Mouse (Mus musculus): ENCODE data around the gene Rpl27a. TPM values are rescaled to one million over a fixed set of nuclear protein-coding genes. Genes with fewer than 3 reads are reported as not detected.

Rpl27a gene
- polyA plus RNA-seq, 1 experiment: 339 TPM

DNA sequence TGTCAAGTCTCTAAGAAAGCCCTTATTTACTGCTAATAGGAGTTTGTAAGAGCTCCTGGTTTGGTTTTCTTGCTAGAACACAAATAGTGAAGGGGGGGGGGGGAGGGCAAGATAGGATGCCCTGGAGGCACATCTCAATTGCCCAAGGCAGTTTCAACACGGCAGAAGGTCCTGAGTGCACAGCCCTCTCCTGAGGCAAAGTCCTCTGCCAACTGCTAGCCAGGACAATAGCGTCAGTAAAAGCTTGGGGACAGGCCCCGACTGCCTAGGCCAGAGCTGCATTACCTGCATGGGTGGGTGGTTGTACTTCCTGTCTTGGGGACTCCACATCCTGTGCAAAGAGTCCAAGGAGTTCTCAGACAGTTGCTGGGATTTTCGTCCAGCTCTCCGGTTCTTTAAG lies 25.8 kb downstream of the Rpl27a start:
- H3K4me3 ChIP-seq (ENCODE audit: low read depth, low read length): no peak overlapping the region
- WGBS: 77% methylated on average over 5 of the region's 5 CpGs
- H3K27ac ChIP-seq (ENCODE audit: insufficient read depth, low read depth, low read length): 0 out of 2 replicates have a peak overlapping the region, but pooled peaks have one; percentile 38
- TF ChIP-seq POLR2A (IDR thresholded peaks at IDR 0.05; ENCODE audit: low read depth, low read length): no peak
- no peak for TF ChIP-seq CTCF (IDR thresholded peaks at IDR 0.05; ENCODE audit: extremely low read depth, insufficient read length, insufficient replicate concordance, low read depth, low read length)
- H3K27me3 ChIP-seq (ENCODE audit: control insufficient read depth, insufficient read depth, low read length): no peaks in the 10 kb centered on the region
- H3K4me1 ChIP-seq (ENCODE audit: control insufficient read depth, insufficient read depth, insufficient read length, low read length): peaks cover 3% of the 10 kb centered on the region; the same call in 1 of the 2 replicates
- peaks cover 32% of the 10 kb centered on the region for H3K36me3 ChIP-seq (ENCODE audit: control insufficient read depth, insufficient read depth, low read length)

DNA sequence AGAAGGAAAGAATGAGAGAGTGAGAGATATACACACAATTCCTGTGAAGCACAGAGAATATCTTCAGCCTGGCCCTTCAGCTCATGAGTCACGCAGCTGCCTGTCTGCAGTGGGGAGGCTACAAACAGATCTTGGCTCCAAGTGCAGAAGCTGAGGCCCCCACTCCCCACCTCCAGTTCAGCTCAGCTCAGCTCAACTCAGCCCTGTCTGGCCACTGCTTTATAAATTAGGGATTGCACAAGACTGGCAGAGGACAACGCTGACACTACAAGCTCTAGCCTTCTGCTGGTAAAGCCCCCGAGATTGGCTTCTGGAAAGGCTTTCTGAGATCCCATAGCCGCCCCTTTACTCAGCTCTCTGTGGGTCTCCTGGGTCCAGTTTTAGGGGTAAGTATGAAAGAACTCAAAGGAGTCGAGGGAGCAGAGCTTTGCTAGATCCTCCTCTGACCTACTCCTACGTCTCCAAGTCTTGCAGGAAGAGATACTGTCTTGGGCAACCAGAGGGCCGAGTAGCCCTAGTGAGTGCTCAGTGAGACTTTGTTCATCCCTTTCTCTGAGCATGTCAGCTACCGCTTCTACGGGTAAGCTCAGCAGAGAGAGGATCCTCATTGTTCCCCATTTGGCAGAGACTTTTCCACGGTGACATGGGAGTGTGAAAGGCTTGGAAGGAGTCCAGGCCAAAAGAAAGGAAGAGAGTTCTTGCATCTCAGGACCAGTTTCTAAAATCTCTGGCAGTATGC lies 26.5 kb downstream of the Rpl27a start:
- H3K27ac ChIP-seq (ENCODE audit: insufficient read depth, low read depth, low read length): peak overlapping the region; percentile 38; the same call in 1 of the 2 replicates

DNA sequence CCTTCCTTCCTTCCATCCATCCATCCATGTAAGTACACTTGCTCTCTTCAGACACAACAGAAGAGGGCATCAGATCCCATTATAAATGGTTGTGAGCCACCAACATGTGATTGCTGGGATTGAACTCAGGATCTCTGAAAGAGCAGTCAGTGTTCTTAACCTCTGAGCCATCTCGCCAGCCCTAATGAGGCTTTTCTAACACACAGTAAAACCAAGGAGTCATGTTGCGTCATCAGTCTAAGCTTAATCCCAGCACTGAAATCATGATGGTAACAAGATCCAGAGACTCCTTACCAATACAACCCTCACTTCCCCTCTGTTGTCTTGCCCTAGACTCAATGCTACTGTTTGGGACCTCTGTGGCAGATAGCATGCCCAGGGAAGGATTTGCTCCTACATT lies 27.2 kb downstream of the Rpl27a start:
- 94% methylated on average over 2 of the region's 2 CpGs for WGBS
- TF ChIP-seq POLR2A (IDR thresholded peaks at IDR 0.05; ENCODE audit: low read depth, low read length) (no peak), CTCF (IDR thresholded peaks at IDR 0.05; ENCODE audit: extremely low read depth, insufficient read length, insufficient replicate concordance, low read depth, low read length) (no peak)
- no peaks in the 10 kb centered on the region for H3K4me1 ChIP-seq (ENCODE audit: control insufficient read depth, insufficient read depth, insufficient read length, low read length)
- no peak overlapping the region for H3K4me3 ChIP-seq (ENCODE audit: low read depth, low read length)
- H3K27ac ChIP-seq (ENCODE audit: insufficient read depth, low read depth, low read length): peak overlapping the region; percentile 31; the same call in 1 of the 2 replicates
- peaks cover 30% of the 10 kb centered on the region for H3K36me3 ChIP-seq (ENCODE audit: control insufficient read depth, insufficient read depth, low read length)
- H3K27me3 ChIP-seq (ENCODE audit: control insufficient read depth, insufficient read depth, low read length): no peaks in the 10 kb centered on the region

More for the DNA sequence above, 26.5 kb downstream of the Rpl27a start:
- Histone ChIP-seq H3K4me1 (ENCODE audit: control insufficient read depth, insufficient read depth, insufficient read length, low read length) (peaks cover 3% of the 10 kb centered on the region; the same call in 1 of the 2 replicates), H3K4me3 (ENCODE audit: low read depth, low read length) (no peak overlapping the region), H3K27me3 (ENCODE audit: control insufficient read depth, insufficient read depth, low read length) (no peaks in the 10 kb centered on the region), H3K36me3 (ENCODE audit: control insufficient read depth, insufficient read depth, low read length) (peaks cover 29% of the 10 kb centered on the region)
- 73% methylated on average over 10 of the region's 10 CpGs for WGBS
- TF ChIP-seq CTCF (IDR thresholded peaks at IDR 0.05; ENCODE audit: extremely low read depth, insufficient read length, insufficient replicate concordance, low read depth, low read length) (no peak), POLR2A (IDR thresholded peaks at IDR 0.05; ENCODE audit: low read depth, low read length) (no peak)

DNA sequence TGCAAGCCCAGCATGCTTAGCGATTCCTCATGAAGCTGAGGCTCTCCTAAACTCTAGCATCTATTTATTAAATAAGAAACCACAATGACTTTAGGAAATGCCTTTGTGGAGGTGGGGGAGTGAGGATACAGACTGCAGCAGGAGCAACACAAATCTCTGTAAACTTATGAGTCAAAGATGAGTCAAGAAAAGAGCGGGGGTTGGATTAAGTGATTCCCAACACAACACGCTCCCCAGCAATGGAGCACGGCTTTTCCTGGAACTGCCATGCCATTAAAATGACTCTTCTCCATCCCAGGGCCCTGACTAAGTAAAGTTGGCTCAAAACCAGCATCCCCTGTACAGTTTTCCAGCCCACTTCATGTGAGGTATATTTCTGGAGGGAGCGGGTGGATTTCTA lies 27.8 kb downstream of the Rpl27a start:
- TF ChIP-seq CTCF (IDR thresholded peaks at IDR 0.05; ENCODE audit: extremely low read depth, insufficient read length, insufficient replicate concordance, low read depth, low read length) (no peak), POLR2A (IDR thresholded peaks at IDR 0.05; ENCODE audit: low read depth, low read length) (no peak)
- WGBS: 78% methylated on average over 5 of the region's 5 CpGs
- no peak overlapping the region for H3K27ac ChIP-seq (ENCODE audit: insufficient read depth, low read depth, low read length)
- H3K4me1 ChIP-seq (ENCODE audit: control insufficient read depth, insufficient read depth, insufficient read length, low read length): no peaks in the 10 kb centered on the region
- peaks cover 30% of the 10 kb centered on the region for H3K36me3 ChIP-seq (ENCODE audit: control insufficient read depth, insufficient read depth, low read length)
- H3K27me3 ChIP-seq (ENCODE audit: control insufficient read depth, insufficient read depth, low read length): no peaks in the 10 kb centered on the region
- no peak overlapping the region for H3K4me3 ChIP-seq (ENCODE audit: low read depth, low read length)

DNA sequence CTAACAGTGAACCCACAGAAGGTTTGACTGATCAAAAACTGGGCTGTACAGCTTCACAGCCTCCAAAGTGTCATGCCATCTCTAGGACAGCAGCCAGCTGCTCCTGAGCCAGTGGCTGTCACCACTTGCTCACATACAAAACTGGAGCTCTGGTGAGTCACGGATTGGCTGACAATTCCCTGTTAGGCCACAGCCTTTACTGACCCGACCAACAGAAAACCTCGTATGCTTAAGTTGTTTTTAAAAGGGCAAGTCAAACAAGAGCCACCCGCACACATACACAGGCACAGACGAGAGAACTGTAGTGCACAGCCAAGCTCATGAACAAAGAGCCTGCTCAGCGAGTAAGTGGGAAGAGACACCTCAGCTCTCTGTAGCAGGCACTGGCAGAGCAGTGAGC lies 40.6 kb downstream of the Rpl27a start:
- Histone ChIP-seq H3K36me3 (ENCODE audit: control insufficient read depth, insufficient read depth, low read length) (peaks cover 15% of the 10 kb centered on the region; the same call in 1 of the 2 replicates), H3K27me3 (ENCODE audit: control insufficient read depth, insufficient read depth, low read length) (no peaks in the 10 kb centered on the region), H3K4me1 (ENCODE audit: control insufficient read depth, insufficient read depth, insufficient read length, low read length) (peaks cover 10% of the 10 kb centered on the region), H3K27ac (ENCODE audit: insufficient read depth, low read depth, low read length) (no peak overlapping the region), H3K4me3 (ENCODE audit: low read depth, low read length) (no peak overlapping the region)
- 68% methylated on average over 6 of the region's 6 CpGs for WGBS
- TF ChIP-seq CTCF (IDR thresholded peaks at IDR 0.05; ENCODE audit: extremely low read depth, insufficient read length, insufficient replicate concordance, low read depth, low read length) (no peak), POLR2A (IDR thresholded peaks at IDR 0.05; ENCODE audit: low read depth, low read length) (no peak)

DNA sequence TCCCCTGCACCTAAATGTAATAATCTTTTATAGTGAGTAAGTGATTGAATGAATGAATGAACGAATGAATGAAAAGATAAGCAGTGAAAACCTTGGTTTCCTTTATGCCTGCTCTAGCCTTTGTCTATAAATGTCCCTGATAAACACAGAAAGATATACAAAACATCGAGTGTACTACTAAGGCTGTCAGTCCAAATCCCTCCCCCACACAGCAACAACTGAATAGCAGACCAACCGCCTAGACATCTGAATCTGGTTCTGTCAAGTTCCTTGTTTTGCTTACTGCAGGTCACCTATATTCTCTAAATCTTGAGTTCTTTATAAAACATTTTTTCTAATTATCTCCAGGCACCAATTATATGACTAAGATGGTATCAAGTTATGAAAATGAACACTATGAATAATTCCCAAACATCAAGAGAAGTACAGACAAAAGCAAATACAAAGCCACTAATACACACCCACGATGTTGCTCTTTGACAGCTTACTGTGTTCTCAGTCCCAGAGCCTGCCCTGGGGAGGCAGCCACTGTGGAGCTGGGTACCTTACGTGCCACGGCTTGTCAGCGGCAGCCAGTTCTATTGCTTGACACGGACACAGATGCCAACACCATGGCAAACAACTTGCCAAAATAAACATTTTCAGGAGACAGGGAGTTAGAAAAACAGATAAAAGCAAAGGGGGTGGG lies 42.7 kb downstream of the Rpl27a start:
- Histone ChIP-seq H3K4me1 (ENCODE audit: control insufficient read depth, insufficient read depth, insufficient read length, low read length) (peaks cover 10% of the 10 kb centered on the region), H3K36me3 (ENCODE audit: control insufficient read depth, insufficient read depth, low read length) (0 out of 2 replicates have a peak, but pooled peaks cover 6% of the 10 kb centered on the region), H3K27me3 (ENCODE audit: control insufficient read depth, insufficient read depth, low read length) (no peaks in the 10 kb centered on the region), H3K27ac (ENCODE audit: insufficient read depth, low read depth, low read length) (no peak overlapping the region), H3K4me3 (ENCODE audit: low read depth, low read length) (no peak overlapping the region)
- TF ChIP-seq CTCF (IDR thresholded peaks at IDR 0.05; ENCODE audit: extremely low read depth, insufficient read length, insufficient replicate concordance, low read depth, low read length) (no peak), POLR2A (IDR thresholded peaks at IDR 0.05; ENCODE audit: low read depth, low read length) (no peak)
- 39% methylated on average over 8 of the region's 8 CpGs for WGBS

DNA sequence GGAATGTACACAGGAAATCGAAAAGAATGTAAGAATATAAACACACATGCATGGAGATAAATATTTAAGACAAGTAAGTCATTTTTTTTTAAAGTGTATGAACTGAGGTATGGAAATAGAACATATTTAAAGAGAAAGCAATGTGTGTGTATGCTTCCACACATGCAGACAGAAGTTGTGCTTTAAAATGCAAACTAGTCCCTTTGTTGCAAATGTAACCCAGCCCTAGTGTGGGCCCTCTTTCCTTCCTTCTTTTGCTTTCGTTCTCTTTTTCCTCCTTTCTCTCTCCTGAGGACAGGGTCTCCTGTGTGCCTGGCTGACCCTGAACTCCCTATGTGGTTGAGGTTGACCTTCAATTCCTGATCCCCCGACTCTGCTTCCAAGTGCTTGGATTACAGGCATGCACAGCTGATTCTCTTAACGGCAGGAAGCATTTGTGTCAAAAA lies 43.2 kb downstream of the Rpl27a start:
- WGBS: 20% methylated on average over 4 of the region's 4 CpGs
- no peaks in the 10 kb centered on the region for H3K27me3 ChIP-seq (ENCODE audit: control insufficient read depth, insufficient read depth, low read length)

More for the DNA sequence above, 43.2 kb downstream of the Rpl27a start:
- Histone ChIP-seq H3K27ac (ENCODE audit: insufficient read depth, low read depth, low read length) (no peak overlapping the region), H3K4me1 (ENCODE audit: control insufficient read depth, insufficient read depth, insufficient read length, low read length) (peaks cover 10% of the 10 kb centered on the region), H3K36me3 (ENCODE audit: control insufficient read depth, insufficient read depth, low read length) (0 out of 2 replicates have a peak, but pooled peaks cover under 1% of the 10 kb centered on the region), H3K4me3 (ENCODE audit: low read depth, low read length) (no peak overlapping the region)
- no peak for TF ChIP-seq POLR2A (IDR thresholded peaks at IDR 0.05; ENCODE audit: low read depth, low read length)
- TF ChIP-seq CTCF (IDR thresholded peaks at IDR 0.05; ENCODE audit: extremely low read depth, insufficient read length, insufficient replicate concordance, low read depth, low read length): no peak

Data from small intestine, adult 2 months (tissue).